Mouse (Mus musculus): ENCODE measurements at regions not wholly inside any gene's neighbourhood (a gene's known extent, or its start where the extent isn't known, plus 50 kb on each side); places are given as distances from the start of the nearest gene placed in this dataset.

GRCm38 (mm10) chr12:58569056-58569455 is 300.0 kb upstream of the Clec14a start:
- no peak for DNase-seq

GRCm38 (mm10) chr12:58560840-58561239 is 291.8 kb upstream of the Clec14a start:
- no peak for DNase-seq

GRCm38 (mm10) chr12:58559833-58560232 is 290.7 kb upstream of the Clec14a start:
- DNase-seq = no peak

GRCm38 (mm10) chr12:58557261-58557660 is 288.2 kb upstream of the Clec14a start:
- DNase-seq = no peak

GRCm38 (mm10) chr12:58556741-58557140 is 287.7 kb upstream of the Clec14a start:
- DNase-seq = no peak

GRCm38 (mm10) chr12:58556060-58556459 is 287.0 kb upstream of the Clec14a start:
- peak; percentile 14 for DNase-seq

- no peak for DNase-seq
Observed at GRCm38 (mm10) chr12:58550859-58551761, 282.0 kb upstream of the Clec14a start.

GRCm38 (mm10) chr12:58545832-58546538 is 276.9 kb upstream of the Clec14a start:
- peak; percentile 36 for DNase-seq

- DNase-seq = no peak
Observed at GRCm38 (mm10) chr12:58544862-58545261, 275.8 kb upstream of the Clec14a start.

- peak; percentile 4 for DNase-seq
Observed at GRCm38 (mm10) chr12:58538305-58538719, 269.2 kb upstream of the Clec14a start.

- no peak for DNase-seq
Observed at GRCm38 (mm10) chr12:58537833-58538232, 268.7 kb upstream of the Clec14a start.

- no peak for DNase-seq
Observed at GRCm38 (mm10) chr12:58536381-58536992, 267.4 kb upstream of the Clec14a start.

GRCm38 (mm10) chr12:58530306-58530705 is 261.2 kb upstream of the Clec14a start:
- DNase-seq = no peak

GRCm38 (mm10) chr12:58516800-58517199 is 247.7 kb upstream of the Clec14a start:
- DNase-seq = no peak

- no peak for DNase-seq
Observed at GRCm38 (mm10) chr12:58513951-58514350, 244.9 kb upstream of the Clec14a start.

- DNase-seq = no peak
Observed at GRCm38 (mm10) chr12:58512645-58513044, 243.6 kb upstream of the Clec14a start.

- DNase-seq = no peak
Observed at GRCm38 (mm10) chr12:58504283-58504682, 235.2 kb upstream of the Clec14a start.

- no peak for DNase-seq
Observed at GRCm38 (mm10) chr12:58474181-58474580, 205.1 kb upstream of the Clec14a start.

- no peak for DNase-seq
Observed at GRCm38 (mm10) chr12:58473511-58473910, 204.4 kb upstream of the Clec14a start.

- no peak for DNase-seq
Observed at GRCm38 (mm10) chr12:58460465-58460864, 191.4 kb upstream of the Clec14a start.

GRCm38 (mm10) chr12:58454828-58455227 is 185.7 kb upstream of the Clec14a start:
- DNase-seq = no peak

GRCm38 (mm10) chr12:58443007-58443406 is 173.9 kb upstream of the Clec14a start:
- DNase-seq = no peak

GRCm38 (mm10) chr12:58441962-58442361 is 172.9 kb upstream of the Clec14a start:
- no peak for DNase-seq

GRCm38 (mm10) chr12:58440666-58441065 is 171.6 kb upstream of the Clec14a start:
- DNase-seq = no peak

Data from lung, postnatal 36 days (tissue).